Mouse (Mus musculus): ENCODE results near the gene Cacna1i. TPM values are rescaled to one million over a fixed set of nuclear protein-coding genes. Genes with fewer than 3 reads are reported as not detected.
A peak's percentile ranks its signal among the peaks of the same experiment; 100 is the strongest.

Cacna1i gene
- total RNA-seq, 1 experiment from 2014 or later: 0.63 TPM

DNA sequence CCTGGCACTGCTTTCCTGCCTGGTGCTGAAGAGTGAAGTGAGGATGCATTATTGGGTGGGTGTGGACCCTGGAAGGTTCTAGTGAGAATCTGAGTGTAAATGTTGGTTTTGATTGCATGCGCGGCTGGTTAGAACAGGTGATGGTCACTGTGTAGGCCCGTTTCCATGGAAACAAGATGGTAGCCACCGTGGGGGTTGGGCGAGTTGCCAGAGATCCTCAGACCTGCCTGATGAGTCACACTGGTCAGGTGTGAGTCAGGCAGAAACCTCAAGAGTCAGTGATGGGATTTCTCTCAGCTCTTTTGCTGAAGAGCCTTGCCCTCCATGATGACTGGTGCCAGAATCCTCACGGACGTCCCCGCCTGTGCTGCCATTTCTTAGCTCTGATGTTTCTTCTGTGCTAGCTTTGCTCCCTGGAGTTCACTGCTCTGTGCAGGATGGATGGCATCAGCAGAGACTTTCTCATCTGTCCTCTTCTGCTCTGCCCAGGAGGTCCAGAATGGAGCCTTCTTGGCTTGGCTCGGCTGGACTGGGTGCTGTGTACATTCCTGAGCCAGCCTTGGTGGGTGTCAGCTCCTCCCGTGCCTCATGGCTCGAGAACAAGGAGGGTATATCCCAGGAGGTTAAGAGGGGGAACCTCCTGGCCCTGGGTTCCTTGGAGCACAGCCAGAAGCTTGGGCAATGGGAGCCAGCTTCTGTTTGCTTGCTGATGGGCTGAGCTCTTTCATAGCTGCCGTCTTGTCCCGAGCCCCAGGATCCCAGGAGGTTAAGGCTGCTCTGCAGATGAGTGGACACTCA lies 40.9 kb downstream of the Cacna1i start:
- no peak for DNase-seq

GRCm38 (mm10) chr15:80330276-80330675 lies 43.2 kb downstream of the Cacna1i start:
- DNase-seq: no peak

- DNase-seq: no peak
These were observed 47.7 kb downstream of the Cacna1i start for GRCm38 (mm10) chr15:80334766-80335165.

GRCm38 (mm10) chr15:80335196-80335595 lies 48.2 kb downstream of the Cacna1i start:
- no peak for DNase-seq

DNA sequence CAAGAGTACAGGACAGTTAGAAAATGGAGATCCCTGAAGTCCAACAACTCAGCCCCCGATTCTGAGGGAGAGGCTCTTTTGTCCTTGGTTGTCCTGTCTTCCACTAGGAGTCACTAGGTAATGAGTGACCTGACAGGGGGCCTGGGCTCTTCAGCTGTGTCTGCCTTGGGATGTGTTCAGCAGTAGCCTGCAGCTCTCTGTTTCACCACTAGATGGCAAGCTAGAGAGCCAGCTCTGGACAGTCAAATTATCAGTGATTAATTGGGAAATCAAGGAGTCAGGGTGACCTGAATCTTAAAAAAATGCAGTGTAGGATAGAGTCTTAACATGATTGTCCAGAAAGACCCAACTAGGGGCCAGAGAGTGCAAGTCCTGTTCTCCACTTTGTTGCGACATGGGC lies 53.3 kb downstream of the Cacna1i start:
- peak; percentile 63 for DNase-seq

DNA sequence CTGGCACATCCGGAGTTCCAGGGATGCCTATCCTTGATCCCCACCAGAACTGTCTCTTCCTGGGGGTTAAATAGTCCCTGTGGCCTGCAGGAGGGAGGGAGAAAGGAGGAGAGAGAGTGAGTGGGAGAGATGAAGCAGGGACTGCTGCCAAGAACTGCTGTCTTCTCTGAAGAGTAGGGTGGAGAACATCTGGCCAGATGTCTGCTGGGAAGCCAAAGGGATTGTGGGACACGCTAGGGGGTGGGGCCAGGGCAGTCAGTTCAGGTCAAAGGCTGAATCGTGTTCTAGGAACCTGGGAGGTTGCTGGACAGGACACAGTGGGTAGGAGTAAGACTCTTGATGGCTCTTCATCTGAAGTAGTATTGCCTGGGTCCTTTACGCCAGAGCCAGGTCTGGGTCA lies 55.4 kb downstream of the Cacna1i start:
- no peak for DNase-seq

DNA sequence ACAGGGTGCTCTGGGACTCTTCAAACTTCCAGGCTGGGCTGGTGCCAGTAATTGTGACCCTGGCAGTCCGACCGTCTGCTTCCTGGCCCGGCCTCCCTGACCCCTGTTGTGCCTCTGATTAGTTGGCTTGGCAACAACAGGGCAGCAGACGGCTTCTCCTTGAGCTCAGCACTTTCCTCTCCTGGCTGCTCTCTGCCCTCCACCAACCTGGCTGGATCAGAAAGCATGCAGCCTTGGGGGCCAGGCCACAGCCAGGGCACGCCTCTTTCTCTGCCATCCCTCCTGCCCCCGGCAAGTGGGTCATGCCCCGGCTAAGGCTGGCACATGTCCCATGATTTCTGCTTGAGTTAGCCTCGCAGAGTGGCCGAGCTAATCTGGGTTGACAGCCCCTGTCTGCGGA lies 56.0 kb downstream of the Cacna1i start:
- DNase-seq: peak; percentile 75

DNA sequence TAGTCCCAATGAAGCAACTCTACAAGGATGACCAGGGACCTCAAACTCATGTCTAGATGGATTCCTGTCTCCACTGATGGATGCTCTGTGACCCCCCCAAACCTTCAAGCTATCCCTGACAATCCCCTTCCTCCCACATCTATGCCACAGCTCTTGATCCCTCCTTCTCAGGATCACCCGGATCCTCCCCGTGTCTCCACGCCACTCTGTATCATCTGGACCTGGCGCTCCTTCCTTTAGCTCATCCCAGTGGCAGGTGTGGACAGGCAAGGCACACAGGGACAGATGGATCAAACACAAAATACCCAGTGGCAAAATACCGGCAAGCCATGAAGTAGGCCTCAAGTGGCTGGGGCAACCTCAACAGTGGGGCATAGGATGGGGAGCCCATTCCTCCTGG lies 56.7 kb downstream of the Cacna1i start:
- DNase-seq: no peak

GRCm38 (mm10) chr15:80346510-80346909 lies 59.5 kb downstream of the Cacna1i start:
- no peak for DNase-seq

GRCm38 (mm10) chr15:80350431-80350830 lies 63.4 kb downstream of the Cacna1i start:
- DNase-seq: peak; percentile 73

- DNase-seq: peak; percentile 59
These were observed 71.8 kb downstream of the Cacna1i start for GRCm38 (mm10) chr15:80358798-80359197.

- no peak for DNase-seq
These were observed 74.9 kb downstream of the Cacna1i start for GRCm38 (mm10) chr15:80361780-80362508.

GRCm38 (mm10) chr15:80362509-80363172 lies 75.6 kb downstream of the Cacna1i start:
- no peak for DNase-seq

DNA sequence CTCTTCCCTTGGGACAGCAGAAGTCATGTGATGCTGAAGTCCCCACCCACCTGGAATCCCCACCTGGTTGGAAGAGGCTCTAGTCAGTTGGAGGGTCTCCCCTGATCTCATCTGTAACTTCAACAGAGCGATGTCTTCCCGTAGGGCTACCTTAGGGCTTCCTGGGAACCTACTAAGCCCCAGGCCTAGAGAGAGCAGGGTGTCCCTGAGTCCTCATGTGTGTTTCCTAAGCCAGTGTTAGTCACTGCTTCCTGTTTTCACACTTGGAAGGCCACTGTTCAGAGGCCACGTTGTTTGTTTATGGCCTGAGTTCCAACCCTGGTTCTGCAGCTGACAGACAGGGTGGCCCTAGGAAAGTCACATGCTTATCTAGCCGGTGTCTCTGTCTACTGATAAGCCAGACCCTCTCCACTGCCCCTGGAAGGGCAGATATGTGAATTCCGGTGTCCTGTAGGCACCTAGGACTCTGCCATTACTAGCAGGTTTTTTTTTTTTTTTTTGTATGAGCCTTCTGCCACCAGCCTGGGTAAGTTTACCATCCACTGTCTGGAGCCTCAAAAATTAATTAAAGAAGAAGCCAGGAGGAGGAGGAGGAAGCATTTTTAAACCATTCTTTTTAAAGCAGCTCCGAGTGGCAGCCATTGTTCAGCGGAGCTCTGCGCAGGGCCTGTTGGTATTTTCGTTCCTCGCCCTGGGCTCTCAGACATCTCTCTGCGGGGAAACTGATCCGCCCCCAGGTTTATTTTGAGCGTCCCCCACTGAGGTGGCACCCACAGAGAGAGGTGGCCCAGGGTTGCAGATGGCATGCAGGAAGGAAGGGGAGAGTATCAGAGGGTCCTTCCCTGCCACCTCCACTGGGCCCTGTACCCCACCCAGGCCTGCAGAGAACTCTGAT lies 77.0 kb downstream of the Cacna1i start:
- peak; percentile 21 for DNase-seq

- peak; percentile 49 for DNase-seq
These were observed 79.9 kb downstream of the Cacna1i start for GRCm38 (mm10) chr15:80366899-80367298.

GRCm38 (mm10) chr15:80373219-80373964 lies 86.4 kb downstream of the Cacna1i start:
- no peak for DNase-seq

GRCm38 (mm10) chr15:80374854-80375253 lies 87.8 kb downstream of the Cacna1i start:
- no peak for DNase-seq

- DNase-seq: no peak
These were observed 100.1 kb downstream of the Cacna1i start for GRCm38 (mm10) chr15:80387185-80387584.

DNA sequence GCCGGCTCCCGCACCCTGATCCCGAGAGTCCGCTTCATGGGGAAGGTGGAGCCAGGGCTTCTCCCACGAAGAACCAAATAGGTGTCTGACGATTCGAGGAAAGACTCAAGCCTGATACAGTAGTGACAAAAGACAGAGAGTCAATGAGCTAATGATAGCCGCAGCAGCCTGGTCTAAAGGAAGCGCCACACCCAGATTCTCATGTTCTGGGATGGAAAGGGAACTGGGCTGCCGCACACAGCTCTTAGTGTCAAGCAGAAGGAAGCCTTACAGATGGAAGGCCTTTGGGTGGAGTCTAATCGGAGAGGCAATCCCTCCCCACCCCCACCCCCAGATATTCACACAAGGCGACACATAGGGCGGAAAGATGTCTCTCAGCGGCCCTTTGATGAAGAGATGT lies 104.8 kb downstream of the Cacna1i start:
- DNase-seq: no peak

DNA sequence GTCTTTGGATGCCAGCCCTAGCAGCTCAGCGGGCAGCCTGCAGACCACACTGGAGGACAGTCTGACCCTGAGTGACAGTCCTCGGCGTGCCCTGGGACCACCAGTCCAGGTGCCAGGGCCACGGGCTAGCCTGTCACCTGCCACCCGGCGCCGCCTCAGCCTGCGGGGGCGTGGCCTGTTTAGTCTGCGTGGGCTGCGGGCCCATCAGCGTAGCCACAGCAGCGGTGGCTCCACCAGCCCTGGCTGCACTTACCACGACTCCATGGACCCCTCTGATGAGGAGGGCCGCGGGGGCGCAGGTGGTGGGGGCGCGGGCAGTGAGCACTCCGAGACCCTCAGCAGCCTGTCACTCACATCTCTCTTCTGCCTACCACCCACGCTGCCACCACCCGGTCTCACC lies 108.0 kb downstream of the Cacna1i start:
- DNase-seq: no peak

GRCm38 (mm10) chr15:80399451-80399850 lies 112.4 kb downstream of the Cacna1i start:
- DNase-seq: no peak
